Mouse (Mus musculus): ENCODE measurements around the gene Zmynd8.

Gene Zmynd8

GRCm38 (mm10) chr2:165878907-165879361 lies 19.9 kb downstream of the Zmynd8 start:
- no peak for DNase-seq

GRCm38 (mm10) chr2:165878021-165878585 lies 20.7 kb downstream of the Zmynd8 start:
- no peak for DNase-seq

- DNase-seq, result no peak
Observed at GRCm38 (mm10) chr2:165877180-165877579, 21.6 kb downstream of the Zmynd8 start.

- no peak for DNase-seq
Observed at GRCm38 (mm10) chr2:165876201-165876918, 22.5 kb downstream of the Zmynd8 start.

GRCm38 (mm10) chr2:165875406-165875955 lies 23.3 kb downstream of the Zmynd8 start:
- DNase-seq, result no peak

GRCm38 (mm10) chr2:165874461-165875339 lies 24.1 kb downstream of the Zmynd8 start:
- DNase-seq, result peak; percentile 92

- no peak for DNase-seq
Observed at GRCm38 (mm10) chr2:165873777-165874176, 25.0 kb downstream of the Zmynd8 start.

- DNase-seq, result peak; percentile 63
Observed at GRCm38 (mm10) chr2:165873196-165873595, 25.6 kb downstream of the Zmynd8 start.

- DNase-seq, result no peak
Observed at GRCm38 (mm10) chr2:165869257-165869656, 29.6 kb downstream of the Zmynd8 start.

- peak; percentile 87 for DNase-seq
Observed at GRCm38 (mm10) chr2:165868522-165869175, 30.2 kb downstream of the Zmynd8 start.

GRCm38 (mm10) chr2:165867549-165867948 lies 31.3 kb downstream of the Zmynd8 start:
- DNase-seq, result no peak

- DNase-seq, result peak; percentile 38
Observed at GRCm38 (mm10) chr2:165866951-165867387, 31.8 kb downstream of the Zmynd8 start.

- no peak for DNase-seq
Observed at GRCm38 (mm10) chr2:165866412-165866811, 32.4 kb downstream of the Zmynd8 start.

- no peak for DNase-seq
Observed at GRCm38 (mm10) chr2:165864769-165865168, 34.0 kb downstream of the Zmynd8 start.

GRCm38 (mm10) chr2:165861683-165862594 lies 36.9 kb downstream of the Zmynd8 start:
- DNase-seq, result no peak

GRCm38 (mm10) chr2:165860962-165861682 lies 37.7 kb downstream of the Zmynd8 start:
- no peak for DNase-seq

GRCm38 (mm10) chr2:165860447-165860846 lies 38.4 kb downstream of the Zmynd8 start:
- no peak for DNase-seq

GRCm38 (mm10) chr2:165858453-165859384 lies 40.1 kb downstream of the Zmynd8 start:
- peak; percentile 43 for DNase-seq

GRCm38 (mm10) chr2:165857841-165858426 lies 40.9 kb downstream of the Zmynd8 start:
- peak; percentile 72 for DNase-seq
